Mouse (Mus musculus) liver, adult 2 months (tissue): ENCODE measurements around the gene Irak4. TPM values are rescaled to one million over a fixed set of nuclear protein-coding genes. Genes with fewer than 3 reads are reported as not detected.

Source experiments
- DNase-seq: peaks from one replicate; pipeline ENCODE4 v3.0.0-alpha.2; 2011; ENCODE audit warnings: low read depth, low spot score; ENCODE audit errors: extremely low read depth
- H3K27ac ChIP-seq: fragments of 200-500 bp; replicated peaks from 2 replicates; pipeline ENCODE4 v1.5.1; 2012; ENCODE audit warnings: low read depth, mild to moderate bottlenecking, control low read depth, inconsistent platforms, low read length; ENCODE audit not compliant: insufficient read depth
- H3K27me3 ChIP-seq: fragments of 200-500 bp; 2 replicates; pipeline ENCODE4 v1.6.1; 2012; ENCODE audit warnings: mild to moderate bottlenecking, moderate library complexity, low read length, inconsistent platforms; ENCODE audit not compliant: control insufficient read depth, insufficient read depth
- H3K36me3 ChIP-seq: fragments of 200-500 bp; 2 replicates; pipeline ENCODE4 v1.6.1; 2012; ENCODE audit warnings: low read length, inconsistent platforms; ENCODE audit not compliant: control insufficient read depth, insufficient read depth
- H3K4me1 ChIP-seq: fragments of 200-500 bp; 2 replicates; pipeline ENCODE4 v1.6.1; 2011; ENCODE audit warnings: low read length; ENCODE audit not compliant: control insufficient read depth, insufficient read depth
- H3K4me3 ChIP-seq: fragments of 200-500 bp; 2 replicates; pipeline ENCODE4 v1.5.1; 2011; ENCODE audit warnings: low read depth, mild to moderate bottlenecking, control low read depth, low read length, moderate library complexity; ENCODE audit not compliant: insufficient read depth
- H3K79me2 ChIP-seq: fragments of 200-500 bp; 2 replicates; pipeline ENCODE4 v1.6.1; 2012; ENCODE audit warnings: inconsistent platforms, mild to moderate bottlenecking, low read length, moderate library complexity; ENCODE audit not compliant: control insufficient read depth, insufficient read depth
- H3K9ac ChIP-seq: fragments of 200-500 bp; 2 replicates; pipeline ENCODE4 v1.6.1; 2012; ENCODE audit warnings: low read depth, mild to moderate bottlenecking, control low read depth, inconsistent platforms, low read length
- CTCF ChIP-seq: fragments of 200-500 bp; IDR thresholded peaks from 2 replicates; pipeline ENCODE4 v1.5.1; 2011; ENCODE audit warnings: low read depth, low read length, control low read depth
- POLR2A ChIP-seq: fragments of 200-500 bp; IDR thresholded peaks from 2 replicates; pipeline ENCODE4 v1.6.1; 2011; ENCODE audit warnings: low read length, control low read depth; ENCODE audit not compliant: insufficient read depth; ENCODE audit errors: extremely low read depth
- WGBS: fragments of 180-500 bp; shearing (Covaris S2); methylation state at CpG from one replicate; pipeline ENCODE4 v1.1.7; 2018; 5-methylcytosine and 5-hydroxymethylcytosine counted together
- polyA plus RNA-seq: library from polyadenylated mRNA; depleted of rRNA; stranded (reverse); fragments of >200 nt; gene quantifications from 2 replicates; pipeline ENCODE4 v1.2.3, GENCODE M21; 2012; rRNA removed
- total RNA-seq: library from RNA; depleted of rRNA; stranded (reverse); fragments of >200 nt; gene quantifications from 2 replicates; pipeline ENCODE4 v1.2.3, GENCODE M21; 2014; rRNA removed

Gene Irak4
- total RNA-seq (6.0 and 6.9 TPM in 2 replicates), polyA plus RNA-seq (5.9 and 7.9 TPM in 2 replicates)

GRCm38 (mm10) chr15:94543409-94544051 is at the start of gene Irak4, which contains the start of gene Pus7l:
Irak4 (plus strand) TSS chr15:94543643.
Pus7l (minus strand) TSS chr15:94543547.
- TF ChIP-seq CTCF = no peak
- TF ChIP-seq POLR2A = no peak; the same call in 1 of the 2 replicates
- peak; percentile 91 for DNase-seq
- peak within 1 kb of the TSS; percentile 92 for H3K4me3 ChIP-seq

DNA sequence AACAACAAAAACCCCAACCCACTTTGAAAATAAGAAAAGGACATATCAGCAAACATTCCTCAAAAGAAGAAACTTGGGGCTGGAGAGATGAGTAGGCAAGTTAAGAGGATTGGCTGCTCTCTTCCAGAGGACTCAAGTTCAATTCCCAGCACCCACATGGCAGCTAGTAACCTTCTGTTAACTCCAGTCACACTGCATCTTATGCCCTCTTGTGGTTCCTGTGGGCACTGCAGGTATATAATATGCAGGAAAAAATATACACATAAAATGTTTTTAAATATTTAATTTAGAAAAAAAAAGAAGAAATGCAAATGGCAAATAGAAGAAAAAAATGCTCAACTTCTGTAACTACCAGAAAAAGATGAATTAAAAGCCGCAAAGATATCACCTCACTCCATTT is 49.0 kb upstream of the Irak4 start:
- no peak for DNase-seq
- no peaks in the 10 kb centered on the region for H3K79me2 ChIP-seq
- no peak overlapping the region for H3K4me3 ChIP-seq
- 97% methylated on average over 1 of the region's 1 CpGs for WGBS
- TF ChIP-seq POLR2A (no peak), CTCF (no peak)
- H3K27ac ChIP-seq = no peak overlapping the region
- H3K9ac ChIP-seq = no peak overlapping the region
- no peaks in the 10 kb centered on the region for H3K27me3 ChIP-seq
- H3K4me1 ChIP-seq = no peaks in the 10 kb centered on the region
- H3K36me3 ChIP-seq = no peaks in the 10 kb centered on the region

More at GRCm38 (mm10) chr15:94543409-94544051, at the start of gene Irak4, which contains the start of gene Pus7l:
- under 1% methylated on average over 45 of the region's 45 CpGs for WGBS
- Histone ChIP-seq H3K9ac (peak within 1 kb of the TSS; percentile 83), H3K36me3 (peaks cover 8% of the 10 kb centered on the region), H3K79me2 (no peaks in the 10 kb centered on the region), H3K4me1 (peaks cover 7% of the 10 kb centered on the region), H3K27ac (peak within 1 kb of the TSS; percentile 88), H3K27me3 (no peaks in the 10 kb centered on the region)

DNA sequence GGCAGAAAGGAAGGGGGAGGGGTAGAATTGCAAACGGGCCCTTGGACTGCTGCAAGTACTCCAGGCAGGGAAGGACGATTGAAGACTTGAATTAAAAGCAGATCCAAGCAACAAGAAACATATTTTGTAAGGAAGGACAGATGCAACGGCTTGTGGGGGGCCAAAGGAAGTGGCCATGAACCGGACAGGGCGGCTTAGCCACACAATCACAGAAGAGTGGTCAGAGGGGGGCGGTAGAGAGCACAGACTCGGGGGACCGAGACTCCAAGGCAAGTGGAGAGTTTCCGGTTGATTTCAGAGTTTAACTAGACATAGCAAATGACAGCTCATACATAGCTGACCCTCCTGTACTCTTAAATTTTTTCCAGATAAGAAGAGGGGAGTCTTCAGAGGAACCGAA is 47.5 kb upstream of the Irak4 start:
- no peaks in the 10 kb centered on the region for H3K27me3 ChIP-seq
- 69% methylated on average over 10 of the region's 10 CpGs for WGBS
- H3K79me2 ChIP-seq = no peaks in the 10 kb centered on the region
- TF ChIP-seq CTCF (no peak), POLR2A (no peak)
- no peak for DNase-seq
- no peaks in the 10 kb centered on the region for H3K4me1 ChIP-seq
- H3K4me3 ChIP-seq = no peak overlapping the region
- H3K9ac ChIP-seq = no peak overlapping the region
- H3K27ac ChIP-seq = no peak overlapping the region
- H3K36me3 ChIP-seq = no peaks in the 10 kb centered on the region

DNA sequence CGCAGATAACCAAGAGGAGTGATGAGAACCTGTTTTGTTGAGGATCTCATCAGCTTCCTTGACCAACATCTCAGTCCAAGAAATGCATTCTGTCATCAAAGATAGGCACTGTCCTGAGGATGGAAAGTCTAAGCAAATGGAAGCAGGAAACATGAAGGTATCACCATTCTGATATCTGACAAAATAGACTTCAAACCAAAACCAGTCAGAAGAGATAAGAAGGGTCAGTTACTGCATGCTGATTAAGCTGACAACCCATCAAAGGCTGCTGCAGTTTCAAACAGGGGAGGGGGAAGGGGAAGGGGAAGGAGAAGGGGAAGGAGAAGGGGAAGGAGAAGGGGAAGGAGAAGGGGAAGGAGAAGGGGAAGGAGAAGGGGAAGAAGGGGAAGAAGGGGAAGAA is 44.2 kb upstream of the Irak4 start:
- Histone ChIP-seq H3K9ac (no peak overlapping the region), H3K79me2 (no peaks in the 10 kb centered on the region), H3K4me3 (no peak overlapping the region), H3K36me3 (no peaks in the 10 kb centered on the region), H3K27ac (no peak overlapping the region), H3K27me3 (no peaks in the 10 kb centered on the region; the same call in 1 of the 2 replicates), H3K4me1 (no peaks in the 10 kb centered on the region)
- 44% methylated on average over 1 of the region's 1 CpGs for WGBS
- DNase-seq = no peak
- TF ChIP-seq POLR2A (no peak), CTCF (no peak)

- Histone ChIP-seq H3K79me2 (no peaks in the 10 kb centered on the region), H3K27me3 (no peaks in the 10 kb centered on the region; the same call in 1 of the 2 replicates), H3K4me3 (no peak overlapping the region), H3K4me1 (no peaks in the 10 kb centered on the region), H3K36me3 (no peaks in the 10 kb centered on the region), H3K9ac (no peak overlapping the region), H3K27ac (no peak overlapping the region)
- no peak for TF ChIP-seq CTCF
- no peak for TF ChIP-seq POLR2A
- WGBS = 83% methylated on average over 12 of the region's 12 CpGs
- DNase-seq = no peak
Observed at GRCm38 (mm10) chr15:94503451-94504215, 39.8 kb upstream of the Irak4 start.

DNA sequence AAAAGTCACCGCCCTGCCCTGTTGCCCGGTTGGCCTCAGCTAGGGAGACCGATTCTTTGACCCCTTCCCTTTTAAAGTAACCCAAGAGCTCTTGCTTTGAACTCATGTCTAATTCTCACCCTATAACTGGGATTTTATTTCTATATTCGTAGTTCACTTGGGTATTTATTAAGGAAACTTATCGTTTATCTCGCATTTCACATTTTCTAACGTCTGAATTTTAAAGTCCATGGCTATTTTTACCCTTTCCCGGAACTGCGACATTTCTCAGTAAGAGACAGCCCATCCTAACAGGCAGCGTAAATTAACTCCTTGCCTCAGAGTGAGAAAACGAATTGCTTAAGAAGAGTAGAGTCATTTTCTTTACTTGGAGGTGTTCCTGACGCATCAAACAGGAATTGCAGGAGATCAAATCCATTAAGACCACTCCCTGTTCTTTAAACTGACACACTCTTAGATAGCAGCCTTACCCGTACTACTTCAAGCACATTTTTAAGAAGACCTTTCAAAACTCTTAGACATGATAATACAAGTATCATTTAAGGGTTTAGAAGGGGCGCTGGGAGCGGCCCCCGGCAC is 25.4 kb upstream of the Irak4 start:
- H3K4me3 ChIP-seq = no peak overlapping the region
- no peak overlapping the region for H3K9ac ChIP-seq
- TF ChIP-seq CTCF (no peak), POLR2A (no peak)
- WGBS = 68% methylated on average over 16 of the region's 16 CpGs
- no peaks in the 10 kb centered on the region; the same call in 1 of the 2 replicates for H3K36me3 ChIP-seq
- no peak overlapping the region for H3K27ac ChIP-seq
- no peaks in the 10 kb centered on the region for H3K4me1 ChIP-seq
- no peak for DNase-seq
- no peaks in the 10 kb centered on the region for H3K79me2 ChIP-seq
- H3K27me3 ChIP-seq = peaks cover 3% of the 10 kb centered on the region; the same call in 1 of the 2 replicates
